In the genomic region with DNA sequence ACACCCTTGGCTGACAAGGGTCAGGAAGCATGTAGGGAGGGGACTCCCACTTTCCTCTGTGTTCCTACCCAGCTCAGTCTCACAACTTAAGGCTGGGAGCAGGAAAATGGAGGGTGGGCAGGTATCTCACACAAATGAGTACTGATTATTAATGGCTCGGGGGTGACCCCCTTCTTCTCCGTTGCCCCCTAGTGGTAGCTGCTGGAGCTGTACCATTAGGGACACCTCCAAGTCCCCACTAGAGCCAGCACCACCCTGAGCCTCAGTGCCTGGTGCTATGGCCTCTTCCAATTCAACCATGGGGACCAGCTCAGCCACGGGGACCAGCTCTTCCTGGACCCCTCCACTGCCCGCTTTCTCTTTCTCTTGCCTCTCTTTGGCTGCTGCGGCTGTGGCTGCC, we compare ENCODE assay signal across 8 mouse cellular contexts. TPM values are rescaled to one million over a fixed set of nuclear protein-coding genes. Genes with fewer than 3 reads are reported as not detected.
DNase-seq lines count a peak whose midpoint lies in the region; ATAC-seq and TF ChIP-seq lines count a peak whose summit lies in the region.

No protein-coding gene starts in this region.

- H3K9ac ChIP-seq in hindbrain, postnatal 0 days (replicated peaks; ENCODE audit: low read length), result no peak overlapping the region
- no peak overlapping the region for H3K9ac ChIP-seq in hindbrain, embryonic 16.5 days (ENCODE audit: low read depth, low read length)
- H3K9ac ChIP-seq in forebrain, embryonic 13.5 days, result no peak overlapping the region
- H3K9ac ChIP-seq in liver, postnatal 0 days (replicated peaks), result no peak overlapping the region
- H3K9ac ChIP-seq in hindbrain, embryonic 12.5 days, result no peak overlapping the region

- TF ChIP-seq CTCF in hindbrain, postnatal 0 days (IDR thresholded peaks at IDR 0.05; ENCODE audit: low read depth), result peak; percentile 63
- TF ChIP-seq CTCF in C2C12 (IDR thresholded peaks at IDR 0.05; ENCODE audit: control insufficient read depth, insufficient read depth, insufficient read length), result peak; percentile 47
- peak; percentile 75 for TF ChIP-seq CTCF in liver, postnatal 0 days (IDR thresholded peaks at IDR 0.05; ENCODE audit: low read depth)

- WGBS in hindbrain, postnatal 0 days, result 66% methylated on average over 5 of the region's 5 CpGs
- WGBS in hindbrain, embryonic 16.5 days, result 73% methylated on average over 5 of the region's 5 CpGs
- 67% methylated on average over 5 of the region's 5 CpGs for WGBS in forebrain, embryonic 13.5 days
- WGBS in liver, postnatal 0 days (ENCODE audit: insufficient replicate concordance), result 45% methylated on average over 5 of the region's 5 CpGs
- WGBS in hindbrain, embryonic 12.5 days, result 62% methylated on average over 5 of the region's 5 CpGs

- no peak for ATAC-seq in hindbrain, postnatal 0 days
- no peak for ATAC-seq in hindbrain, embryonic 16.5 days
- 0 out of 2 replicates have a peak, but pooled peaks have one; percentile 21 for ATAC-seq in forebrain, embryonic 13.5 days
- peak; percentile 46; the same call in 1 of the 2 replicates for ATAC-seq in liver, postnatal 0 days
- no peak for ATAC-seq in hindbrain, embryonic 12.5 days (ENCODE audit: low FRiP score)

- no peak overlapping the region for H3K27ac ChIP-seq in hindbrain, postnatal 0 days
- H3K27ac ChIP-seq in hindbrain, embryonic 16.5 days (ENCODE audit: low read depth, low read length), result no peak overlapping the region
- H3K27ac ChIP-seq in forebrain, embryonic 13.5 days, result no peak overlapping the region
- no peak overlapping the region for H3K27ac ChIP-seq in liver, postnatal 0 days (ENCODE audit: low read depth)
- no peak overlapping the region for H3K27ac ChIP-seq in hindbrain, embryonic 12.5 days

- no peaks in the 10 kb centered on the region for H3K79me3 ChIP-seq in C2C12 (ENCODE audit: low read depth)

- H3K9me3 ChIP-seq in hindbrain, postnatal 0 days (ENCODE audit: low read length), result no peaks in the 10 kb centered on the region
- H3K9me3 ChIP-seq in hindbrain, embryonic 16.5 days (ENCODE audit: control insufficient read depth, low read length), result no peaks in the 10 kb centered on the region
- H3K9me3 ChIP-seq in forebrain, embryonic 13.5 days (replicated peaks), result no peaks in the 10 kb centered on the region
- H3K9me3 ChIP-seq in liver, postnatal 0 days (ENCODE audit: low read length), result no peaks in the 10 kb centered on the region
- H3K9me3 ChIP-seq in hindbrain, embryonic 12.5 days (replicated peaks), result no peaks in the 10 kb centered on the region

- no peaks in the 10 kb centered on the region for H3K4me1 ChIP-seq in hindbrain, postnatal 0 days (ENCODE audit: insufficient read depth, low read length)
- no peaks in the 10 kb centered on the region for H3K4me1 ChIP-seq in hindbrain, embryonic 16.5 days (ENCODE audit: control insufficient read depth, insufficient read depth, low read depth, low read length)
- no peaks in the 10 kb centered on the region for H3K4me1 ChIP-seq in forebrain, embryonic 13.5 days
- peaks cover 22% of the 10 kb centered on the region for H3K4me1 ChIP-seq in liver, postnatal 0 days (ENCODE audit: insufficient read depth)
- 0 out of 2 replicates have a peak, but pooled peaks cover 4% of the 10 kb centered on the region for H3K4me1 ChIP-seq in hindbrain, embryonic 12.5 days

- no peak overlapping the region for H3K4me3 ChIP-seq in hindbrain, postnatal 0 days (ENCODE audit: low read length)
- no peak overlapping the region for H3K4me3 ChIP-seq in hindbrain, embryonic 16.5 days (ENCODE audit: low read length)
- H3K4me3 ChIP-seq in C2C12 (ENCODE audit: insufficient read depth, poor library complexity, severe bottlenecking), result no peak overlapping the region
- no peak overlapping the region for H3K4me3 ChIP-seq in forebrain, embryonic 13.5 days
- H3K4me3 ChIP-seq in liver, postnatal 0 days (ENCODE audit: low read depth, low read length), result no peak overlapping the region
- no peak overlapping the region for H3K4me3 ChIP-seq in hindbrain, embryonic 12.5 days

- no peak overlapping the region for H3K4me2 ChIP-seq in hindbrain, postnatal 0 days (ENCODE audit: low read depth, low read length)
- H3K4me2 ChIP-seq in hindbrain, embryonic 16.5 days (ENCODE audit: low read length), result no peak overlapping the region
- H3K4me2 ChIP-seq in forebrain, embryonic 13.5 days, result no peak overlapping the region
- no peak overlapping the region for H3K4me2 ChIP-seq in liver, postnatal 0 days (ENCODE audit: low read depth, low read length)
- no peak overlapping the region for H3K4me2 ChIP-seq in hindbrain, embryonic 12.5 days (replicated peaks)

- H3K36me3 ChIP-seq in hindbrain, postnatal 0 days (ENCODE audit: insufficient read depth, low read length), result peaks cover 26% of the 10 kb centered on the region
- H3K36me3 ChIP-seq in hindbrain, embryonic 16.5 days (ENCODE audit: control insufficient read depth, insufficient read depth, low read length), result peaks cover 48% of the 10 kb centered on the region
- peaks cover 16% of the 10 kb centered on the region for H3K36me3 ChIP-seq in C2C12 (ENCODE audit: control insufficient read depth, insufficient read depth)
- peaks cover 64% of the 10 kb centered on the region for H3K36me3 ChIP-seq in forebrain, embryonic 13.5 days (ENCODE audit: poor library complexity, severe bottlenecking)
- H3K36me3 ChIP-seq in liver, postnatal 0 days (replicated peaks; ENCODE audit: insufficient read depth, low read length), result peaks cover 43% of the 10 kb centered on the region
- peaks cover 61% of the 10 kb centered on the region for H3K36me3 ChIP-seq in hindbrain, embryonic 12.5 days

- no peak overlapping the region for H3ac ChIP-seq in C2C12 (ENCODE audit: control insufficient read depth, insufficient read length, low read depth)

- no peak for TF ChIP-seq EP300 in liver, postnatal 0 days (IDR thresholded peaks at IDR 0.05; ENCODE audit: low read depth)

- no peaks in the 10 kb centered on the region for H3K79me2 ChIP-seq in C2C12 (ENCODE audit: control insufficient read depth, insufficient read depth)

- peak; percentile 39 for DNase-seq in hindbrain, postnatal 0 days (ENCODE audit: low spot score)
- DNase-seq in NIH3T3 (ENCODE audit: low read depth), result peak; percentile 44
- DNase-seq in liver, postnatal 0 days, result peak; percentile 74
- peak; percentile 60 to 84 for DNase-seq in spleen, postnatal 10 days (ENCODE audit: low spot score in 2 of 2)

- no peaks in the 10 kb centered on the region for H3K27me3 ChIP-seq in hindbrain, postnatal 0 days (ENCODE audit: insufficient read depth, low read length)
- H3K27me3 ChIP-seq in hindbrain, embryonic 16.5 days (replicated peaks; ENCODE audit: control insufficient read depth, insufficient read depth, low read length), result no peaks in the 10 kb centered on the region
- no peaks in the 10 kb centered on the region for H3K27me3 ChIP-seq in C2C12 (ENCODE audit: control insufficient read depth, insufficient read depth, insufficient read length)
- no peaks in the 10 kb centered on the region for H3K27me3 ChIP-seq in forebrain, embryonic 13.5 days
- no peaks in the 10 kb centered on the region for H3K27me3 ChIP-seq in liver, postnatal 0 days (ENCODE audit: insufficient read depth, low read length)
- no peaks in the 10 kb centered on the region for H3K27me3 ChIP-seq in hindbrain, embryonic 12.5 days

RNA-seq across cellular contexts. Expression of gene Atp2a1, which starts 4.4 kb away (rescaled TPM):
- 0.99 and 5.4 TPM in 2 replicates for total RNA-seq in hindbrain, postnatal 0 days (2014; rRNA removed)
- polyA plus RNA-seq in hindbrain, postnatal 0 days (2015; fragmentation: Nextera tagmentation; extraction: Ambion mirVana), result 0.40 and 0.68 TPM in 2 replicates
- 0.56 and 14.3 TPM in 2 replicates for polyA plus RNA-seq in hindbrain, embryonic 16.5 days (2015; fragmentation: Nextera tagmentation; extraction: Ambion mirVana)
- 2.2 TPM for polyA plus RNA-seq in C2C12 (2012; fragmentation: generic; extraction: Trizol)
- 0.19 and 0.32 TPM in 2 replicates for polyA plus RNA-seq in forebrain, embryonic 13.5 days (2015; fragmentation: Nextera tagmentation; extraction: Ambion mirVana)
- polyA plus RNA-seq in liver, postnatal 0 days (2015; fragmentation: Nextera tagmentation; extraction: Ambion mirVana), result 2.2 and 34.1 TPM in 2 replicates
- 4.1 and 16.7 TPM in 2 replicates for polyA plus RNA-seq in hindbrain, embryonic 12.5 days (2016; fragmentation: Nextera tagmentation; extraction: Ambion mirVana)

RNA-seq across cellular contexts. Expression of gene Sh2b1, which starts 8.0 kb away (rescaled TPM):
- 34.1 and 41.1 TPM in 2 replicates for total RNA-seq in hindbrain, postnatal 0 days (2014; rRNA removed)
- polyA plus RNA-seq in hindbrain, postnatal 0 days (2015; fragmentation: Nextera tagmentation; extraction: Ambion mirVana), result 50.4 and 54.5 TPM in 2 replicates
- 70.7 and 76.5 TPM in 2 replicates for polyA plus RNA-seq in hindbrain, embryonic 16.5 days (2015; fragmentation: Nextera tagmentation; extraction: Ambion mirVana)
- 36.9 TPM for polyA plus RNA-seq in C2C12 (2012; fragmentation: generic; extraction: Trizol)
- 55.8 and 61.6 TPM in 2 replicates for polyA plus RNA-seq in forebrain, embryonic 13.5 days (2015; fragmentation: Nextera tagmentation; extraction: Ambion mirVana)
- polyA plus RNA-seq in liver, postnatal 0 days (2015; fragmentation: Nextera tagmentation; extraction: Ambion mirVana), result 13.5 and 13.7 TPM in 2 replicates
- polyA plus RNA-seq in hindbrain, embryonic 12.5 days (2016; fragmentation: Nextera tagmentation; extraction: Ambion mirVana), result 63.5 and 65.8 TPM in 2 replicates

RNA-seq across cellular contexts. Expression of gene Tufm, which starts 19.9 kb away (rescaled TPM):
- total RNA-seq in hindbrain, postnatal 0 days (2014; rRNA removed), result 62.5 and 66.1 TPM in 2 replicates
- polyA plus RNA-seq in hindbrain, postnatal 0 days (2015; fragmentation: Nextera tagmentation; extraction: Ambion mirVana), result 106 TPM in 2 replicates
- polyA plus RNA-seq in hindbrain, embryonic 16.5 days (2015; fragmentation: Nextera tagmentation; extraction: Ambion mirVana), result 136 and 137 TPM in 2 replicates
- 200 TPM for polyA plus RNA-seq in C2C12 (2012; fragmentation: generic; extraction: Trizol)
- 114 and 123 TPM in 2 replicates for polyA plus RNA-seq in forebrain, embryonic 13.5 days (2015; fragmentation: Nextera tagmentation; extraction: Ambion mirVana)
- polyA plus RNA-seq in liver, postnatal 0 days (2015; fragmentation: Nextera tagmentation; extraction: Ambion mirVana), result 57.6 and 57.7 TPM in 2 replicates
- 113 and 116 TPM in 2 replicates for polyA plus RNA-seq in hindbrain, embryonic 12.5 days (2016; fragmentation: Nextera tagmentation; extraction: Ambion mirVana)

RNA-seq across cellular contexts. Expression of gene Atxn2l, which starts 36.0 kb away (rescaled TPM):
- total RNA-seq in hindbrain, postnatal 0 days (2014; rRNA removed), result 71.1 and 72.3 TPM in 2 replicates
- polyA plus RNA-seq in hindbrain, postnatal 0 days (2015; fragmentation: Nextera tagmentation; extraction: Ambion mirVana), result 45.9 and 54.0 TPM in 2 replicates
- 48.1 and 59.7 TPM in 2 replicates for polyA plus RNA-seq in hindbrain, embryonic 16.5 days (2015; fragmentation: Nextera tagmentation; extraction: Ambion mirVana)
- polyA plus RNA-seq in C2C12 (2012; fragmentation: generic; extraction: Trizol), result 73.0 TPM
- polyA plus RNA-seq in forebrain, embryonic 13.5 days (2015; fragmentation: Nextera tagmentation; extraction: Ambion mirVana), result 52.4 and 60.0 TPM in 2 replicates
- polyA plus RNA-seq in liver, postnatal 0 days (2015; fragmentation: Nextera tagmentation; extraction: Ambion mirVana), result 12.0 and 13.6 TPM in 2 replicates
- polyA plus RNA-seq in hindbrain, embryonic 12.5 days (2016; fragmentation: Nextera tagmentation; extraction: Ambion mirVana), result 76.8 and 90.1 TPM in 2 replicates

RNA-seq across cellular contexts. Expression of gene Rabep2, which starts 38.7 kb away (rescaled TPM):
- total RNA-seq in hindbrain, postnatal 0 days (2014; rRNA removed), result 22.2 and 22.5 TPM in 2 replicates
- polyA plus RNA-seq in hindbrain, postnatal 0 days (2015; fragmentation: Nextera tagmentation; extraction: Ambion mirVana), result 19.2 TPM in 2 replicates
- polyA plus RNA-seq in hindbrain, embryonic 16.5 days (2015; fragmentation: Nextera tagmentation; extraction: Ambion mirVana), result 23.1 and 26.0 TPM in 2 replicates
- 17.5 TPM for polyA plus RNA-seq in C2C12 (2012; fragmentation: generic; extraction: Trizol)
- 18.7 and 22.4 TPM in 2 replicates for polyA plus RNA-seq in forebrain, embryonic 13.5 days (2015; fragmentation: Nextera tagmentation; extraction: Ambion mirVana)
- 7.1 and 7.2 TPM in 2 replicates for polyA plus RNA-seq in liver, postnatal 0 days (2015; fragmentation: Nextera tagmentation; extraction: Ambion mirVana)
- polyA plus RNA-seq in hindbrain, embryonic 12.5 days (2016; fragmentation: Nextera tagmentation; extraction: Ambion mirVana), result 31.1 and 32.1 TPM in 2 replicates

Comparison
In these comparisons a context has a peak if more than half of its experiments do, and no peak if none do; other contexts are left out.
1. ATAC-seq: peak in forebrain, embryonic 13.5 days (single experiment) and liver, postnatal 0 days (single experiment); none in hindbrain, postnatal 0 days (single experiment), hindbrain, embryonic 16.5 days (single experiment) and hindbrain, embryonic 12.5 days (single experiment).
2. Peak in every context shown above with its lines, with median percentiles within 50 percentile points of each other: DNase-seq and CTCF ChIP-seq.